Mouse (Mus musculus): ENCODE measurements around the gene Dnajc22. TPM values are rescaled to one million over a fixed set of nuclear protein-coding genes. Genes with fewer than 3 reads are reported as not detected.

The Dnajc22 gene
- polyA plus RNA-seq, 1 experiment from 2014 or later = 1.1 TPM

- Histone ChIP-seq H3K9ac (ENCODE audit: low read depth, low read length) (peak within 1 kb of the TSS; percentile 88), H3K9me3 (ENCODE audit: control insufficient read depth, low read length) (no peaks in the 10 kb centered on the region), H3K4me1 (ENCODE audit: control insufficient read depth, insufficient read depth, low read depth, low read length) (peaks cover 19% of the 10 kb centered on the region), H3K36me3 (ENCODE audit: control insufficient read depth, insufficient read depth, low read length) (no peaks in the 10 kb centered on the region), H3K27ac (ENCODE audit: low read depth, low read length) (peak within 1 kb of the TSS; percentile 95), H3K4me2 (ENCODE audit: low read length) (peak within 1 kb of the TSS; percentile 95), H3K4me3 (ENCODE audit: low read length) (peak within 1 kb of the TSS; percentile 73), H3K27me3 (replicated peaks; ENCODE audit: control insufficient read depth, insufficient read depth, low read length) (no peaks in the 10 kb centered on the region)
- 4% methylated on average over 12 of the region's 12 CpGs for WGBS
- ATAC-seq = no peak
These were observed 32.7 kb downstream of the Dnajc22 start, which contains the start of gene Spats2 for GRCm38 (mm10) chr15:99125711-99126080. Spats2 (plus strand) TSS chr15:99125916.

GRCm38 (mm10) chr15:99126081-99126815, 33.3 kb downstream of the Dnajc22 start:
- Histone ChIP-seq H3K4me2 (ENCODE audit: low read length) (peak overlapping the region; percentile 95), H3K9ac (ENCODE audit: low read depth, low read length) (peak overlapping the region; percentile 88), H3K27ac (ENCODE audit: low read depth, low read length) (peak overlapping the region; percentile 95), H3K27me3 (replicated peaks; ENCODE audit: control insufficient read depth, insufficient read depth, low read length) (no peaks in the 10 kb centered on the region), H3K4me3 (ENCODE audit: low read length) (peak overlapping the region; percentile 73), H3K36me3 (ENCODE audit: control insufficient read depth, insufficient read depth, low read length) (no peaks in the 10 kb centered on the region), H3K9me3 (ENCODE audit: control insufficient read depth, low read length) (no peaks in the 10 kb centered on the region), H3K4me1 (ENCODE audit: control insufficient read depth, insufficient read depth, low read depth, low read length) (peaks cover 20% of the 10 kb centered on the region)
- under 1% methylated on average over 93 of the region's 115 CpGs for WGBS
- ATAC-seq = peak; percentile 93

GRCm38 (mm10) chr15:99126816-99127365, 33.9 kb downstream of the Dnajc22 start:
- Histone ChIP-seq H3K36me3 (ENCODE audit: control insufficient read depth, insufficient read depth, low read length) (no peaks in the 10 kb centered on the region), H3K27ac (ENCODE audit: low read depth, low read length) (peak overlapping the region; percentile 95), H3K9ac (ENCODE audit: low read depth, low read length) (peak overlapping the region; percentile 88), H3K4me2 (ENCODE audit: low read length) (peak overlapping the region; percentile 95), H3K27me3 (replicated peaks; ENCODE audit: control insufficient read depth, insufficient read depth, low read length) (no peaks in the 10 kb centered on the region), H3K9me3 (ENCODE audit: control insufficient read depth, low read length) (no peaks in the 10 kb centered on the region), H3K4me3 (ENCODE audit: low read length) (peak overlapping the region; percentile 73), H3K4me1 (ENCODE audit: control insufficient read depth, insufficient read depth, low read depth, low read length) (peaks cover 20% of the 10 kb centered on the region)
- 0% methylated on average over 35 of the region's 35 CpGs for WGBS
- ATAC-seq = peak; percentile 62

- H3K9ac ChIP-seq (ENCODE audit: low read depth, low read length) = no peak overlapping the region
- no peak overlapping the region for H3K27ac ChIP-seq (ENCODE audit: low read depth, low read length)
- H3K9me3 ChIP-seq (ENCODE audit: control insufficient read depth, low read length) = no peaks in the 10 kb centered on the region
- H3K4me3 ChIP-seq (ENCODE audit: low read length) = peak overlapping the region; percentile 73
- ATAC-seq = no peak
- no peaks in the 10 kb centered on the region for H3K27me3 ChIP-seq (replicated peaks; ENCODE audit: control insufficient read depth, insufficient read depth, low read length)
- 57% methylated on average over 6 of the region's 6 CpGs for WGBS
- no peaks in the 10 kb centered on the region for H3K36me3 ChIP-seq (ENCODE audit: control insufficient read depth, insufficient read depth, low read length)
- H3K4me1 ChIP-seq (ENCODE audit: control insufficient read depth, insufficient read depth, low read depth, low read length) = peaks cover 20% of the 10 kb centered on the region
- peak overlapping the region; percentile 95 for H3K4me2 ChIP-seq (ENCODE audit: low read length)
These were observed 35.0 kb downstream of the Dnajc22 start for GRCm38 (mm10) chr15:99127851-99128522.

DNA sequence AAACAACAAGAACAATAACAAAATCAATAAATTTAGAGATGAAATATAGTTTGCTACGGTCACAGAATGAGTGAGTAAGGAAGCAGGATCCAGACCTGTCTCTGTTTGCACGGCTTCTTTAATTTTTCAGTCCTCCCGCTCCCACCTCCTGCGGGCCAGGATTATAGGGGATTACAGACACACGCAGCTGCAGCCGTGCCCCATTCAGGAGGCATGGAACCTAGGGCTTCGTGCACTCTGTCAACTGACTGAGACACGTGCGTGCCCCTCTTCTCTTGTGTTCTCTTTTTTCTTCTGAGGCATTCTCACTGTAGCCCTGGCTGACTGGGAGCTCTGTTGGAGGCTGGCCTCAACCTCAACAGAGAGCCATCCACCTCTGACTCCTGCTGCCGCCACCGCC, 36.5 kb downstream of the Dnajc22 start:
- Histone ChIP-seq H3K4me2 (ENCODE audit: low read length) (no peak overlapping the region), H3K9ac (ENCODE audit: low read depth, low read length) (no peak overlapping the region; the same call in 1 of the 2 replicates)
- ATAC-seq = no peak

DNA sequence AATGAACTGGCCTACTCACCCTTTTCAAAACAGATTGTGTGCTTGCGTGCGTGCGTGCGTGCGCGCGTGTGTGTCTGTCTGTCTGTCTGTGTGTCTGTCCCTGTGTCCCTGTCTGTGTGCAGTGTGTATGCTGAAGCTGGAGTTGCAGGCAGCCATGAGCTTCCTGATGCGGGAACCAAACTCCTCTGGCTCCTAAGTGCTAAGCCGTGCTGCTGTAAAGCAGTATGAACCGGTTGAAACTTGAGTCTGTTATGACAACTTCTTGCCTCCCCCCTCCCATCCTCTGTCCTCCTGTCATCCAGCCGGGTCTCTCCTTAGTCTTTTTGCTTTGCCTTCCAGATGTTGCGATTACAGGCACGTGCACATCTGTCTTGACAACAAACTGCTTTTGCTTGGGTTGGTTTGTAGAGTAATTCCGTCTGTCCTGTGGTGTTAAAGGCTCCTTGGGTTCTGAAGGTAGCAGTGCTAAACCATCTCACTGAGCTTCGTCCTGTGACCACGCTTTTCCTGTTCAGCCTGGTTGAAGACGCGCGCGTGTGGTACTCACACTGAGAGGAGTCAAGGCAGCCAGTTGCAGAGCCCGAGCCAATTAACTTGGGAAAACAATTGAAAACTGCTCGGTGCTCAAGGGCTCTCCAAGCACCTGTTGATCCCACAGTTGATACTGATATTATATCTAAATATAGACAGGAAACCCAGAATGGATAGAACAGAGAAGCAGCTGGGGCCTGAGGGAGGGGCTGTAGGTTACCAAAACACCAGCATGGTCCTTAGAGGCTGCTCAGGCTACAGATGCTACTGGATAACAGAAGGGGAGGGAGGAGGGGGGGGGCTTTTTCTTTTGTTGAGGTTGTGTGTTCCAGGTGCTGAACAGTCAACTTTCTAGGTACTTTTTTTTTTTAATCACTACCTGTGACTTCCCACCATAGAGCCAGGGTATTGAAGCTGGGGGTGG, 37.3 kb downstream of the Dnajc22 start:
- Histone ChIP-seq H3K9ac (ENCODE audit: low read depth, low read length) (no peak overlapping the region), H3K27ac (ENCODE audit: low read depth, low read length) (no peak overlapping the region), H3K27me3 (replicated peaks; ENCODE audit: control insufficient read depth, insufficient read depth, low read length) (no peaks in the 10 kb centered on the region), H3K36me3 (ENCODE audit: control insufficient read depth, insufficient read depth, low read length) (no peaks in the 10 kb centered on the region), H3K9me3 (ENCODE audit: control insufficient read depth, low read length) (no peaks in the 10 kb centered on the region), H3K4me1 (ENCODE audit: control insufficient read depth, insufficient read depth, low read depth, low read length) (peaks cover 20% of the 10 kb centered on the region), H3K4me2 (ENCODE audit: low read length) (no peak overlapping the region), H3K4me3 (ENCODE audit: low read length) (no peak overlapping the region)
- no peak for ATAC-seq
- 69% methylated on average over 22 of the region's 22 CpGs for WGBS

More for the DNA sequence above, 36.5 kb downstream of the Dnajc22 start:
- no peaks in the 10 kb centered on the region for H3K9me3 ChIP-seq (ENCODE audit: control insufficient read depth, low read length)
- H3K27me3 ChIP-seq (replicated peaks; ENCODE audit: control insufficient read depth, insufficient read depth, low read length) = no peaks in the 10 kb centered on the region
- 62% methylated on average over 11 of the region's 11 CpGs for WGBS
- H3K4me3 ChIP-seq (ENCODE audit: low read length) = no peak overlapping the region
- peaks cover 20% of the 10 kb centered on the region for H3K4me1 ChIP-seq (ENCODE audit: control insufficient read depth, insufficient read depth, low read depth, low read length)
- no peaks in the 10 kb centered on the region for H3K36me3 ChIP-seq (ENCODE audit: control insufficient read depth, insufficient read depth, low read length)
- no peak overlapping the region for H3K27ac ChIP-seq (ENCODE audit: low read depth, low read length)

DNA sequence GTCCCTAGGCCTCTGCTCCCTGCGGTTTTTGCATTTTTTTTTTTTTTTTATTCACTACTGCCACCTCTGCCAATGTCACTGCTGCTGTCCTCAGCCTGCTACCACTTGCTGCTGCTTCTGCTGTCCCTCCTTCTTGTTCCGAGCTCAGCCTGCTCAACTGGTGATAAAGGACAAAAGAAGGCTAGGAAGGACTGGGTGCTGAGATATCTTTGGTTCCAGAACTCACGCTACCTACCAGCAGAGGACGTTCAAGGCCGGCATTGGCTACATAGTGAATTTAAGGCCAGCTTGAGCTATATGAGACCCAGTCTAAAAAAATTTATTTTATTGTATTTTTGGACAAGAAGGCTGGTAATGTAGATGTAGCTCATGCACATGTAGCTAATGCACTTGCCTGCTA, 45.4 kb downstream of the Dnajc22 start:
- H3K27me3 ChIP-seq (replicated peaks; ENCODE audit: control insufficient read depth, insufficient read depth, low read length) = no peaks in the 10 kb centered on the region
- ATAC-seq = no peak
- no peak overlapping the region for H3K4me2 ChIP-seq (ENCODE audit: low read length)
- H3K36me3 ChIP-seq (ENCODE audit: control insufficient read depth, insufficient read depth, low read length) = no peaks in the 10 kb centered on the region
- H3K4me1 ChIP-seq (ENCODE audit: control insufficient read depth, insufficient read depth, low read depth, low read length) = peaks cover 2% of the 10 kb centered on the region; the same call in 1 of the 2 replicates
- no peak overlapping the region for H3K4me3 ChIP-seq (ENCODE audit: low read length)
- H3K27ac ChIP-seq (ENCODE audit: low read depth, low read length) = no peak overlapping the region
- no peaks in the 10 kb centered on the region for H3K9me3 ChIP-seq (ENCODE audit: control insufficient read depth, low read length)
- 92% methylated on average over 5 of the region's 5 CpGs for WGBS
- no peak overlapping the region for H3K9ac ChIP-seq (ENCODE audit: low read depth, low read length)

DNA sequence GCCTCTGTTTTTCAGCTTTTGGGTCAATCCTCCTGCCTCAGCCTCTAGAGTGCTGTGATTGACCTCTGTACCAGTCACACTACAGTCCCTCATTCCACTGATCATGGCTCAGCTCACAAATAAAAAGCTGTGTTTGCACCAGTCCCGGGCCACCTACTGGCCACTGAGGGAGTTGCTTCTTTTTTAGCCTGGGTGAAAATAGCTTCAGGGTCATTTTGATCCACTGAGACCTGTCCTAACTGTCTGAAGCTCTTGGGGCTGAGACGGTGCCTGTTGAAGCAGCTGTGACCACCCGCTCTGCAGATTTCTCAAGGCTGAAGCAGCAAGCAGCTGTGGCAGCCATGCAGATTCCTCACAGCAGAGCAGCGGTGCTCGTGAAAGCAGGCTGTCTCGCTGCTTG, 46.7 kb downstream of the Dnajc22 start:
- H3K36me3 ChIP-seq (ENCODE audit: control insufficient read depth, insufficient read depth, low read length) = no peaks in the 10 kb centered on the region
- no peak overlapping the region for H3K27ac ChIP-seq (ENCODE audit: low read depth, low read length)
- no peak; the same call in 1 of the 2 replicates for ATAC-seq
- H3K27me3 ChIP-seq (replicated peaks; ENCODE audit: control insufficient read depth, insufficient read depth, low read length) = no peaks in the 10 kb centered on the region
- H3K9ac ChIP-seq (ENCODE audit: low read depth, low read length) = no peak overlapping the region
- no peak overlapping the region for H3K4me3 ChIP-seq (ENCODE audit: low read length)
- H3K4me2 ChIP-seq (ENCODE audit: low read length) = no peak overlapping the region
- peaks cover 2% of the 10 kb centered on the region; the same call in 1 of the 2 replicates for H3K4me1 ChIP-seq (ENCODE audit: control insufficient read depth, insufficient read depth, low read depth, low read length)
- H3K9me3 ChIP-seq (ENCODE audit: control insufficient read depth, low read length) = no peaks in the 10 kb centered on the region
- WGBS = 47% methylated on average over 6 of the region's 6 CpGs
